9 mouse cellular contexts compared by ENCODE assay signal in the genomic region with DNA sequence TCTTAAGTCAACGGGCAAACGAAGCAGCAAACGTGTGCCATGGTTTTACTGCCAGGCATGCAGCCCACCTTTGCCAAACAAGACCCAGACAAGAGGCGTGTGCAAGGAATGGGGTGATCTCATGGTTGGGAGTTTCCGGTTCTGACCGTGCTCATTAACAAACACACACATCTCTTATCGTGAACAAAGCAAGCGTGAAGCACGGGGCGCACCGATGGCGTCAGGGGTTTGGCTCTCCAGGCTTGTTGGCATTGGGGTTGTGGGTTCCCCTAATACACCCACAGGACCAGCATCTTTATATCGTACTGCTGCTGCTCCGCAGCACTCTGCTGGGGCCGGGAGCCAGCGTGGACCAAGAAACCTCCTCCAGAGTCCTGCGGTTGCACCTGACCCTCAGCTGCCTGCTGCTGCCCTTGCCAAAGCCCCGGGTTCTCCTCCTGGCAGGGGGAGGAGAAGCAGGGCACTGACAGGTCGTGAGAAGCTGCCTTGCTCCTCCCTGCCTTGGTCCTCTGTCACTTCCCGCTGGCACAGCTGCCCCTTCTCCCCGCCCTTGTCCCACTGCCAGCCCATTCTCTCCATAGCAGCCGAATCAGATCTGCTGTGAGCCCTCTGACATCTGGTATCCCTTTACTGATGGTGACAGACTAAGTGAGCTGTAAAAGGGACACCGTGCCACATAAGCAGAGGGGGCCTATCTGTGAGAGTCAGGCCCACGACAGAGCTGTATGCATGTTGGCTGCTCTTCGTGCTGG.
DNase-seq lines count a peak whose midpoint lies in the region; ATAC-seq and TF ChIP-seq lines count a peak whose summit lies in the region.
"Had no signal": no experiment of that assay in that cellular context is flagged by ENCODE, and none has a peak within 500 bp of the region (broad histone marks: within the 10 kb centered on the region; RNA-seq: fewer than 3 reads in every experiment).

No protein-coding gene starts in this region.

- intact Hi-C loops in left cerebral cortex, postnatal 4 days (cut with DNase I), result no loop called here
- intact Hi-C loops in left cerebral cortex, adult 2 months (cut with DNase I), result no loop called here

- H3K27me3 ChIP-seq in cerebellum, adult 2 months (ENCODE audit: control insufficient read depth, insufficient read depth, low read length), result no peaks in the 10 kb centered on the region
- H3K27me3 ChIP-seq in hindbrain, embryonic 16.5 days (replicated peaks; ENCODE audit: control insufficient read depth, insufficient read depth, low read length), result no peaks in the 10 kb centered on the region
- H3K27me3 ChIP-seq in myocyte (ENCODE audit: control insufficient read depth, insufficient read depth, insufficient read length), result no peaks in the 10 kb centered on the region

- no peak overlapping the region for H3ac ChIP-seq in myocyte (ENCODE audit: control insufficient read depth, insufficient read length)

- DNase-seq in cerebellum, adult 2 months, result no peak
- peak; percentile 96 for DNase-seq in left cerebral cortex, postnatal 4 days
- DNase-seq in left cerebral cortex, adult 2 months (ENCODE audit: extremely low spot score in 1 of 2, low spot score in 2 of 2), result no peak
- no peak for DNase-seq in layer of hippocampus, adult 9-10 months (ENCODE audit: low spot score)

- 56% methylated on average over 25 of the region's 25 CpGs for WGBS in cerebellum, adult 2 months
- WGBS in hindbrain, embryonic 16.5 days, result 56% methylated on average over 25 of the region's 25 CpGs

- no peak overlapping the region for H3K9ac ChIP-seq in hindbrain, embryonic 16.5 days (ENCODE audit: low read depth, low read length)

- H3K36me3 ChIP-seq in hindbrain, embryonic 16.5 days (ENCODE audit: control insufficient read depth, insufficient read depth, low read length), result peaks cover 14% of the 10 kb centered on the region
- H3K36me3 ChIP-seq in myocyte (ENCODE audit: control insufficient read depth, insufficient read depth), result no peaks in the 10 kb centered on the region

- no peaks in the 10 kb centered on the region for H3K9me3 ChIP-seq in hindbrain, embryonic 16.5 days (ENCODE audit: control insufficient read depth, low read length)

- TF ChIP-seq CTCF in cerebellum, adult 2 months (IDR thresholded peaks at IDR 0.05; ENCODE audit: borderline replicate concordance, insufficient read depth, low read depth, low read length), result no peak
- TF ChIP-seq CTCF in left cerebral cortex, adult 2 months (IDR thresholded peaks at IDR 0.05), result no peak

- ATAC-seq in cerebellum, adult (ENCODE audit: insufficient number of reproducible peaks, low FRiP score, low TSS enrichment), result no peak
- peak; percentile 43 for ATAC-seq in hindbrain, embryonic 16.5 days
- no peak for ATAC-seq in megakaryocyte, adult 5-6 weeks (ENCODE audit: poor library complexity, severe bottlenecking)

- H3K27ac ChIP-seq in cerebellum, adult 2 months (ENCODE audit: insufficient read depth, low read length), result peak overlapping the region; percentile 10; the same call in 1 of the 2 replicates
- H3K27ac ChIP-seq in left cerebral cortex, adult 2 months, result no peak overlapping the region
- H3K27ac ChIP-seq in hindbrain, embryonic 16.5 days (ENCODE audit: low read depth, low read length), result peak overlapping the region; percentile 66

- no peak for TF ChIP-seq POLR2A in cerebellum, adult 2 months (IDR thresholded peaks at IDR 0.05; ENCODE audit: borderline replicate concordance, insufficient read depth, low read length)
- no peak for TF ChIP-seq POLR2A in myocyte (IDR thresholded peaks at IDR 0.05; ENCODE audit: insufficient read length, low read depth)

- peaks cover 64% of the 10 kb centered on the region for H3K4me1 ChIP-seq in cerebellum, adult 2 months (ENCODE audit: control insufficient read depth, insufficient read depth, low read length)
- peaks cover 5% of the 10 kb centered on the region for H3K4me1 ChIP-seq in hindbrain, embryonic 16.5 days (ENCODE audit: control insufficient read depth, insufficient read depth, low read depth, low read length)

- H3K79me2 ChIP-seq in myocyte (ENCODE audit: control insufficient read depth, insufficient read depth), result no peaks in the 10 kb centered on the region

- H3K4me3 ChIP-seq in cerebellum, adult 2 months (replicated peaks; ENCODE audit: insufficient read depth, low read depth, low read length), result no peak overlapping the region
- no peak overlapping the region for H3K4me3 ChIP-seq in left cerebral cortex, adult 2 months
- no peak overlapping the region for H3K4me3 ChIP-seq in hindbrain, embryonic 16.5 days (ENCODE audit: low read length)
- no peak overlapping the region for H3K4me3 ChIP-seq in myocyte
- H3K4me3 ChIP-seq: erythroblast, embryonic 14.5 days had no signal

- peak overlapping the region; percentile 25; the same call in 1 of the 2 replicates for H3K4me2 ChIP-seq in hindbrain, embryonic 16.5 days (ENCODE audit: low read length)
- no peak overlapping the region for H3K4me2 ChIP-seq in myocyte (ENCODE audit: low read depth)

TF ChIP-seq in myocyte, 11 proteins besides CTCF, POLR2A, EP300 and RAD21:
- peak in 2 of 3 experiments; percentile 7 to 63 for TF ChIP-seq MYOG (IDR thresholded peaks at IDR 0.05; ENCODE audit: control insufficient read depth in 1 of 3, insufficient read depth in 1 of 3, insufficient read length in 2 of 3, low read depth in 2 of 3)
- no peak for TF ChIP-seq TCF3 (IDR thresholded peaks at IDR 0.05; ENCODE audit: insufficient read length, low read depth)
- TF ChIP-seq MYOD1 (IDR thresholded peaks at IDR 0.05; ENCODE audit: control insufficient read depth in 1 of 3, insufficient read length in 2 of 3, low read depth in 2 of 3), result peak in 1 of 3 experiments; percentile 65
